Mouse (Mus musculus) adrenal gland, postnatal 10 days (tissue): ENCODE results near the gene Rnf20. TPM values are rescaled to one million over a fixed set of nuclear protein-coding genes. Genes with fewer than 3 reads are reported as not detected.
"Not testable (repeated sequence)": the region's sequence is repeated elsewhere in the genome, so short reads cannot be mapped to it uniquely, and the experiment has no call there.

Experiments used
- DNase-seq: peaks from one replicate; pipeline ENCODE4 v3.0.0; 2021; ENCODE audit warnings: mixed read lengths
- long read RNA-seq, 2 experiments: library from polyadenylated mRNA; stranded (forward); transcript quantifications; one replicate each; pipeline ENCODE4 v2.0.0; 2021
- total RNA-seq, 2 experiments: library from RNA; stranded (reverse); gene quantifications; 2 replicates each; pipeline ENCODE4 v1.2.3; 2021

Gene Rnf20
- 10 to 100 TPM; 39.8 to 46.0 TPM for total RNA-seq
- long read RNA-seq, experiment 1, full-length matches to known transcripts = 14 of 27 reads
- long read RNA-seq, experiment 1, partial matches to known transcripts = 9 of 27 reads
- long read RNA-seq, experiment 1, other reads (novel, unspliced or antisense) = 4 of 27 reads
- long read RNA-seq, experiment 2, full-length matches to known transcripts = 8 of 9 reads
- long read RNA-seq, experiment 2, partial matches to known transcripts = 1 of 9 reads
- long read RNA-seq, experiment 2, other reads (novel, unspliced or antisense) = 0 of 9 reads

- peak; percentile 96 for DNase-seq
These were observed at the start of gene Rnf20 for GRCm38 (mm10) chr4:49631319-49632138. Gene Rnf20 (plus strand): TSS chr4:49632006.

GRCm38 (mm10) chr4:49583965-49584831, 47.6 kb upstream of the Rnf20 start:
- DNase-seq = no peak

DNA sequence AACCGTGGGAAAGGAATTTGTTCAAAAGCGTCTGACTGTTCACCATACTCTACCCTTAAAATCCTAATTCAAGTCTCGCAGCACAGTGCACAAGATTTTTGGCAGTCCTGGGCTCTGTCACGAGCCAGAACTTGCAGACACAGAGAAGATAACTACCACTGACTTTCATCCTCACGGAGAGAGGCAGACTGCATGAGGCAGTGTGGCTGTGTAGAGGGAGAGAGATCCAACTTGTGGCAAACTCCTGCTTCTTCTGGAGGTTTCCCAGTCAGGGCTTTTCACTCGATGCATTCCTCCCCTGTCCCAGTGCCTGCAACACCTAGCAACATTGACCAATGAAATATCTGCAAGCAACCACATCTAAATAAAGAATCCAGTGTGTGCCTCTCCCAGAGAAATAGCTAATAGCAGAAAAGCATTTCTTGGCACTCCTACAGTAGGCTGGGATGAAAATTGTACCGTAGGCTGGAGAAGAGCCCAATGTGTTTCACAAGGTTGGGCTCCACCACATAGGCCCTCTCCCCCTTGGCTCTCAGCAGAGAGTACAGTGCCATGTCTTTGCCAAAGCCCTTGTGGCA, 46.2 kb upstream of the Rnf20 start:
- DNase-seq = peak; percentile 19

GRCm38 (mm10) chr4:49586811-49587210, 45.0 kb upstream of the Rnf20 start:
- DNase-seq = no peak

GRCm38 (mm10) chr4:49590152-49590551, 41.7 kb upstream of the Rnf20 start:
- DNase-seq = no peak

DNA sequence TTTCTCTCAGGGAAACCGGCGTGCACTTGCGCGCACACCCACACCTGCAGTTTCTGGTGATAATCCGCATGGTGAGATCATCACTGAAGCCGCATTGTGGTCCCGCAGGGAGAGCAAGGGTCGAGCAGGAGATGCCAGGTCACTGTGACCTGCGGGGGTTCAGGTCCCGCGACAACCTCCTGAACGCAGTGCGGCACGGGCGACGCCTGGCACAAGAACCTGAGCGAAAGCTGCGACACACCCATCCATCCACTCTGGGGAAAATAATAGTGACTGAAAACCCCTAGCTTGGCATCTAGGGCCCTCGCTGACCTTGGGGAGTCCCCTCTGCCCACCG, 35.0 kb upstream of the Rnf20 start:
- no peak for DNase-seq

DNA sequence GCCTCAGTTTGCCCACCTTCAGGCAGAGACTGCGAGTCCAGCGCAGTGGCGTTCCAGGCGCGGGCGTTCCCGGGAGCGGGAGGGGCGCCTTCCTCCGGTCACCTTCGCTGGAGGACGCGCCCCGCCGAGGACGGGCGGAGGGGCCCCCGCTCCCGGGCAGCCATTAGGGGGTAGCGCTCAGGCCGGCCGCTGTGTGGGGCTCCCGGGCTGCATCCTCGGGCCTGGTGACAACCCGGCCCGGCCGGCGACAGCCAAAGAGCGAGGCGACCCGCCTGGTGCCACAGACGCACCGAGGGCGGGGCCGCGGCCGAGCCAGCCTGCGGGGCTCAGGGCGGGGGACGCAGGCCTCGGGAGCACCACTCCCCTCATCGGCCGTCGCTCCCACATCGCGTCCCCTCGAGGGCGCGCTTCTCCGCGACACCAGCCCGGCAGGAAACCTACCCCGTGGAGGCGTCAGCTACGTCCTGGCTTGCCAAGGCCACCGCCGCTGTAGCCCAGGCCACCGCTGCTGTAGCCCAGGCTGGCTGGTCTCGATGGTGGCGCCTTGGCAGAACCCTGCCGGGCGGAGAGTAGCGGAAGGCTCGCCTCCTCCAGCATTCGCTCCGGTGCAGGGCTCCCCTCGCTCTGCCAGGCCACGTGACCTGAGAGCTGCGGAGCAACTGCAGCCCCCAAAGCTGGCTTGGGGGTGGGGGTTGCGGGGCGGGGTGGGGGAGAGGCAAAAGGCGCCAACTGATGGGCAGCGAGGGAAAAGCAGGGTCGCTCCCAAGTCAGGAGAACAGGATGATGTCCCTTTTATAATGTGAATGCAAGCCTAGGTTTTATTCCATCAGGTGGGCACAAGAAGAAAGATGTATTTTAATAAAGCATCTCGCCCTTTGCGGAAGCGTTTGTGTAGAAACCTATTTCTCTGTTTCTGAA, 34.4 kb upstream of the Rnf20 start, which contains the start of gene Tmem246:
Gene Tmem246, minus strand, starts transcription at position 694 of the 918 bp plus-strand sequence.
- DNase-seq = peak; percentile 77

DNA sequence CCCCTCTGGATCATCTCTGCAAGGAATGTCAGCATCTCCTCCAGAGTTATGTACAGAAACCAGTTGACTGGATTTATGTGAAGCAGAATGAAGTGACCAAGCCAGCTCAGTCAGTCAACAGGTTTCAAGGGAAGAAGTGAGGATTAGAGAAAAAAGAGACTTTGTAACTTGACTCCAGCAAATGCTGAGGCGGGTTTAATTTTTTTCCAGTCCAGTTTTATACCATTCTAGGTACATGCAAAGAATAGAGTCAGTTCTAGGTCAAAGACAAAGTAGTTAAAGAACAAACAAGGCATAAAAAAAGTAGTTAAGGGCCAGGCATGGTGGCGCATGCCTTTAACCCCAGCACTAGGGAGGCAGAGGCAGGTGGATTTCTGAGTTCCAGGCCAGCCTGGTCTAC, 28.6 kb upstream of the Rnf20 start:
- no peak for DNase-seq

- no peak for DNase-seq
These were observed 27.7 kb upstream of the Rnf20 start for GRCm38 (mm10) chr4:49604016-49604546.

GRCm38 (mm10) chr4:49604616-49605015, 27.2 kb upstream of the Rnf20 start:
- no peak for DNase-seq

DNA sequence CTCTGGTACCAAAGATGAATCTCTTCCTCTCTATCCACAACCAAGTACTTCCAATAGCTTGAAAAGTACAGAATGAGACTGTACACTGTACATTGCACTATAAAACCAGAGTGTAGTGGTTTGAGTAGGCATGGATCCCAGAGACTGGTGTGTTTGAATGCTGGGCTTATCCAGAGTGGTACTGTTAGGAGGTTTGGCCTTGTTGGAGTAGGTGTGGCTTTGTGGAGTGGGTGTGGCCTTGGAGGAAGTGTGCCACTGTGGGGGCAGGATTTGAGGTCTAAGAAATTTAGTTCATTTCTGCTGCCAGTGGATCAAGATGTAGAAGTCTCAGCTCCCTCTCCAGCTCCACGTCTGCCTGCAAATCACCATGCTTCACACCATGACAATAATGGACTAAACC, 26.3 kb upstream of the Rnf20 start:
- DNase-seq = no peak

DNA sequence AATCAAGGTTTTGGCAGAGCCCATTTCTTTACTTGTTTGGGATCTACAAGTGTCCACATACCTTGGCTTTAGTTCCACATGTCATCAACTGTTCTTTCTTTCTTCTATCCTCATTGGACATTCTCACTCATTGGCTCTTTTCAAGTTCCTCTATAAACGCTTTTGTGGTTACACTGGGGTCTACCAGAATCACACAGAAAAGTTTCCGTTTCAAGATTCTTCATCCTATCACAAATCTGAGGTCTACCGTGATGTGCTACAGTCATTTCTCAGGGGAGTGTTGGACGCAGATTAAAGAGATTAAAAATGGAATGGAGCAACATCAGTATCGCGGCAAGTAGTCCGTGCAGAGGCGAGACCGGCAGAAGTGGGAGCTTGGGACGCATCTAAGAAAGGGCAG, 14.9 kb upstream of the Rnf20 start:
- DNase-seq = no peak

DNA sequence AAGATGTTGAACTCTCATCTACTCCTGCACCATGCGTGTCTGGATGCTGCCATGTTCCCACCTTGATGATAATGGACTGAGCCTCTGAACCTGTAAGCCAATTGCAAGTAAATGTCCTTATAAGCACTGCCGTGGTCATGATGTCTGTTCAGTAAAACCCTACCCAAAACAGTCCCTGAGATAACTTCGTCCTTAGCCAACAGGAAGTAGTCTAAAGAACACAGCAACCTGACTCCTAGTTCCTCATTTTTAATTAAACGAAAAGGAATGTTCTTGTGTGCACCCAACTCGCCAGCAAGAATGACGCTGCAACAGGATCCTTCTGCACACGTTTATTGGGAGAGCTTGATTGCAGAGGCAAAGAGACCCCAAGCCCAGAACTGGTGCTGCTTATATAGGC, 11.9 kb upstream of the Rnf20 start:
- not testable (repeated sequence) for DNase-seq

- DNase-seq = no peak
These were observed 9.5 kb upstream of the Rnf20 start for GRCm38 (mm10) chr4:49622272-49622671.

GRCm38 (mm10) chr4:49623916-49624315, 7.9 kb upstream of the Rnf20 start:
- no peak for DNase-seq

DNA sequence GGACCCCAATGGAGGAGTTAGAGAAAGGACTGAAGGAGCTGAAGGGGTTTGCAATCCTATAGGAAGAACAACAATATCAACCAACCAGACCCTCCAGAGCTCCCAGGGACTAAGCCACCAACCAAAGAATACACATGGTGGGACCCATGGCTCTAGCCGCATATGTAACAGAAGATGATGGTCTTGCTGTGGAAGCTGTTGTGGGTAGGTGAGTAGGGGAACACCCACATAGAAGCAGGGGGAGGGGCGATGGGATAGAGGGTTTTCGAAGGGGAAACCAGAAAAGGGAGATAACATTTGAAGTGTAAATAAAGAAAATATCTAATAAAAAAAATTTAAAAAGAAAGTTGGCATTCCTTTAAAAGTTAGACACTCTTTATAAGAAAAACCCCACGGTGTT, 6.8 kb upstream of the Rnf20 start:
- DNase-seq = not testable (repeated sequence)

GRCm38 (mm10) chr4:49626973-49627372, 4.8 kb upstream of the Rnf20 start:
- DNase-seq = peak; percentile 78

DNA sequence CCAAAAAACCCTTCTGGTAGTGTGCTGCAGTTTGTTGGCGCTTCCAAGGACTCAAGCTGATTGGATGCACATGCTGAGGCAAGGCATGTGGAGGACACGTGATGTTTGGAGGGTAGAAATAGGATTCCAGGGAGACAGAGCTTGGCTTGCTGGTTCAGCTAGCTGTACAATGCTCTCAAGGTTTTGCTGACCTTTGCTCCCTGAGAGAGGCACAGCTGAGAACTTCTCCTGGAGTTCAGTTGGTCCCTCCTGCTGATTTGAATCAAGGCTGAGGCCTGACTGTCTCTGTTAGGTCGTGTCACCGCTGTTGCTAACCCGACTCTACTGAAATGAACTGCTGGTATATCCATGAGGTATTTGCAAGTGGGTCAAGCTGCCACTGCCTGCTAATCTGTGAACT, 2.9 kb upstream of the Rnf20 start:
- DNase-seq = no peak

DNA sequence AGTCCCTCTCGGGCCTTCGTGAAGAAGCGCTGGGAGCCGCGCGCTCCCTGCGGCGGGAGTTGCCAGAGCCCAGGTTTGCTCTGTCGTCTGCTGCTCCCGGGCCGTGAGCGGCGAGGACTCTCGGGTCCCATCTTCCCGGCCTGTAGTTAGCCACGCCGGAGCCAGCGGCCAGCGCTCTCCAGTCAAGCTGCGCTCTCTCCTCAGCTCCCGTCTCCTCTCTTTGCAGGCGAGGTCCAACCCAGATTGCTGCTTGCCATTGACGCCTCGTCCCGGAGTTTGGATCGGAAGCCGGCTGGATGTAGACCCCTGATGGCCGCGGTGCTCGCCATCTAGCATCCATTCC, 304 bp downstream of the Rnf20 start:
- no peak for DNase-seq

GRCm38 (mm10) chr4:49637821-49638220, 6.0 kb downstream of the Rnf20 start:
- DNase-seq = no peak

DNA sequence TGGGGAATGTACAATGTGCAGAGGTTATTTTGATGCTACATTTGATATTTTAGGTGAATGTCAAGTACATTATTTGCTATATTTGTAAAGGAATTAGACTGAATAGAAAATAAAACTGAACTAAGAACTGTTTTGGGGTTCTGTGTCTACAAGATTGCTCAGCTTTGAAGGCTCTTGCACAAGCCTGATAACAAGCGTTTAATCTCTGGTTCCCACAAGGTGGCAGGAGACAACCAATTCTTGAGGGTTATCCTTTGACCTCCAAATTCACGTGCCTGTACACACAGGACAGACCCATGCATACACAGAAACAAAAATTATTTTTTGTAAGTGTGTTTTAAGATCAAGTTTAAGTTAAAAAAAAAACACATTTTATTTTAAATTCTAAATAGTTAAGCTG, 8.1 kb downstream of the Rnf20 start:
- no peak for DNase-seq
